Mouse (Mus musculus): ENCODE measurements around the gene Nap1l2. TPM values are rescaled to one million over a fixed set of nuclear protein-coding genes. Genes with fewer than 3 reads are reported as not detected.

The Nap1l2 gene
- polyA plus RNA-seq (2014; fragmentation: Illumina TruSeq; extraction: RNeasy Lipid Tissue Mini Kit (QIAGEN cat#74804); ENCODE audit: low read depth, low replicate concordance) = 4.7 TPM

DNA sequence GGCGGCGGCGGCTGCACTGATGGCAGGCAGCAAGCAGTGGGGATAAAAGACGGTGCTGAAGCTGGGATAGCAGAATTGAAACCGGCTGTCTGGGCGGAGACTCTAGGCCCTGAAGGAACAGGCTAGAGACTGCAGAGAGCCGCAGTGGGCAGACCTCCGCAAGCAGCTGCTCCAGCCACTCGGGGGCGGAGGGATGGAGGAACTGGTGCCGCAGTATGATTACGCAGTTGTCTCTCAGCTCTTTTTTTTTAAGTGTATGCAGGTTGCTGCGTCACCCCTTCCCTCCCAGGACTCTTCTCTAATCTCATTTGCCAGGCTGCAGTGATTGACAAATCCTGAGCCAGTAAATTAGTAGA is at the start of gene Nap1l2:
Nap1l2 (minus strand) TSS at position 210 of the 356 bp plus-strand sequence.

Other genes starting within 250 kb of the Nap1l2 start
- not detected for gene Cdx4, start 134.8 kb upstream of the Nap1l2 start, polyA plus RNA-seq (2014; fragmentation: Illumina TruSeq; extraction: RNeasy Lipid Tissue Mini Kit (QIAGEN cat#74804); ENCODE audit: low read depth, low replicate concordance)
- gene Chic1, start 169.8 kb upstream of the Nap1l2 start, polyA plus RNA-seq (2014; fragmentation: Illumina TruSeq; extraction: RNeasy Lipid Tissue Mini Kit (QIAGEN cat#74804); ENCODE audit: low read depth, low replicate concordance) = 28.8 TPM
- gene Tsx, start 227.8 kb upstream of the Nap1l2 start, polyA plus RNA-seq (2014; fragmentation: Illumina TruSeq; extraction: RNeasy Lipid Tissue Mini Kit (QIAGEN cat#74804); ENCODE audit: low read depth, low replicate concordance) = not detected
- gene Gm26992, start 235.4 kb upstream of the Nap1l2 start, polyA plus RNA-seq (2014; fragmentation: Illumina TruSeq; extraction: RNeasy Lipid Tissue Mini Kit (QIAGEN cat#74804); ENCODE audit: low read depth, low replicate concordance) = not detected